Mouse (Mus musculus) hindbrain, embryonic 10.5 days (tissue): ENCODE measurements around the gene Hoxd9. TPM values are rescaled to one million over a fixed set of nuclear protein-coding genes. Genes with fewer than 3 reads are reported as not detected.

Experiments
- DNase-seq: peaks from one replicate; pipeline ENCODE4 v3.0.0-alpha.2; 2017; ENCODE audit warnings: low spot score
- H3K27ac ChIP-seq: fragments of 300-500 bp; sonication (generic); 2 replicates; pipeline ENCODE4 v1.5.1; 2016; ENCODE audit warnings: mild to moderate bottlenecking, moderate library complexity
- H3K27me3 ChIP-seq: fragments of 300-500 bp; sonication (generic); 2 replicates; pipeline ENCODE4 v1.6.1; 2016; ENCODE audit warnings: mild to moderate bottlenecking; ENCODE audit not compliant: poor library complexity, insufficient read depth, severe bottlenecking
- H3K36me3 ChIP-seq: fragments of 300-500 bp; sonication (generic); 2 replicates; pipeline ENCODE4 v1.6.1; 2016; ENCODE audit warnings: mild to moderate bottlenecking, moderate library complexity
- H3K4me1 ChIP-seq: fragments of 300-500 bp; sonication (generic); replicated peaks from 2 replicates; pipeline ENCODE4 v1.6.1; 2016; ENCODE audit warnings: mild to moderate bottlenecking
- H3K4me3 ChIP-seq: fragments of 300-500 bp; sonication (generic); 2 replicates; pipeline ENCODE4 v1.5.1; 2016; ENCODE audit warnings: mild to moderate bottlenecking, moderate library complexity
- H3K9me3 ChIP-seq: fragments of 300-500 bp; sonication (generic); 2 replicates; pipeline ENCODE4 v1.6.1; 2016; ENCODE audit warnings: mild to moderate bottlenecking, moderate library complexity
- WGBS: fragments of 180-500 bp; shearing (Covaris S2); methylation state at CpG from one replicate; pipeline ENCODE4 v1.1.7; 2016; 5-methylcytosine and 5-hydroxymethylcytosine counted together
- polyA plus RNA-seq: library from polyadenylated mRNA; unstranded; fragments of >200 nt; fragmentation: Nextera tagmentation; extraction: Ambion mirVana; gene quantifications from 2 replicates; pipeline ENCODE4 v1.2.1, GENCODE M21; 2016

The Hoxd9 gene
- polyA plus RNA-seq, 1 experiment from 2014 or later: not detected

DNA sequence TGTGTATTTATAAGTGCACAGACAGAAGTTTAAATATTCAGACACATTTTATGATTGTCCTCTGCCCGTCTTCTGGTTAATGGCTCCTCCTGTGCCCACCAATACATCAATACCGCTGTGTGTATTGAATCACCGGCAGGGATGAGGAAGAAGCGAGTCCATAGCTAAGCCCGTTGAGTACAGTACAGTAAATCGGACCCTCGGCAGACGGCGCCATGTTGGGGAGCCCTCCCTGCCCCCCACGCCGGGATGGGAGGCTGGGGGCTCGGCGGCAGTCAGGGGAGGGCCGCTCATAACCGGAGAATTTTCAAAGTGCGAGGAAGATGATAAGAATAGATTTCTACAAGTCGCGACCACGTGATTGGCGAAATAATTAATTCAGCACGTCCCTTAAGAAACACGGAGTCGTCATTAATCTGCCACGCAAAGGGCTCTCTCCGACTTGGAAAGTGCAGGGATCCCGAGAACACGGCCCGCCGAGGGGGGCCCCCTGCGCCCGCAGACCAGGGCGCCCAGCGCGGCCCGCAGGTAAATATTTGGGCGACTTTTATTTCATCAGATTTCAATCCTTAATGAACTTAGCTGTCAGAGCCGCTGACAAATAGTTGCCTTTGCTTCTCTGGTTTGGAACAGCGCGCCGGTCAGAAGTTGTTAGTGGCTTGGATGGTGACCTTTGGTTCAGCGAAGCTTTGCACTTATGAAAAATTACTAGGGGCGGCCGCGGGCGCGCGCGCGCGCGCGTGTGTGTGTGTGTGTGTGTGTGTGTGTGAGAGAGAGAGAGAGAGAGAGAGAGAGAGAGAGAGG, 35.2 kb downstream of the Hoxd9 start:
- WGBS: under 1% methylated on average over 52 of the region's 52 CpGs
- peak overlapping the region; percentile 76 for H3K27ac ChIP-seq
- peaks cover 100% of the 10 kb centered on the region for H3K27me3 ChIP-seq
- peaks cover 20% of the 10 kb centered on the region for H3K4me1 ChIP-seq
- peak; percentile 62 for DNase-seq
- peak overlapping the region; percentile 45 for H3K4me3 ChIP-seq
- H3K36me3 ChIP-seq: no peaks in the 10 kb centered on the region
- H3K9me3 ChIP-seq: no peaks in the 10 kb centered on the region

DNA sequence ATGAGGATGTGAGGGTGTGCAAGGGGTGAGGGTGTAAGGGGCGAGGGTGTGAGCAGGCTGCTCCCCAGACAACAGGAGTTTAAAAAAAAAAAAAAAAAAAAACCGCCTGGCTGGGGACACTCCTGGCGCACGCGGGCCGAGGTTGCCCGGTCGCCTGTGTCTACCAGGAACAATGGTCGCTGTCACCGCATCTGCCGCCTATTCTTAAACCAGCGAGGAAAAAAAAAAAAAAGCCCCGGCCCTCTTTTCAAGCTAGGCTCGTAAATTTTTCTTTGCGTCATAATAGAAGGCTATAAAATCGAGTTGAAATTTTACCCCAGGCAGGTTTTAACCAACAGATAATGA, 35.8 kb downstream of the Hoxd9 start:
- Histone ChIP-seq H3K27me3 (peaks cover 100% of the 10 kb centered on the region), H3K4me3 (peak overlapping the region; percentile 45), H3K27ac (peak overlapping the region; percentile 84), H3K36me3 (no peaks in the 10 kb centered on the region), H3K9me3 (no peaks in the 10 kb centered on the region), H3K4me1 (peaks cover 17% of the 10 kb centered on the region)
- WGBS: under 1% methylated on average over 16 of the region's 16 CpGs
- DNase-seq: no peak

DNA sequence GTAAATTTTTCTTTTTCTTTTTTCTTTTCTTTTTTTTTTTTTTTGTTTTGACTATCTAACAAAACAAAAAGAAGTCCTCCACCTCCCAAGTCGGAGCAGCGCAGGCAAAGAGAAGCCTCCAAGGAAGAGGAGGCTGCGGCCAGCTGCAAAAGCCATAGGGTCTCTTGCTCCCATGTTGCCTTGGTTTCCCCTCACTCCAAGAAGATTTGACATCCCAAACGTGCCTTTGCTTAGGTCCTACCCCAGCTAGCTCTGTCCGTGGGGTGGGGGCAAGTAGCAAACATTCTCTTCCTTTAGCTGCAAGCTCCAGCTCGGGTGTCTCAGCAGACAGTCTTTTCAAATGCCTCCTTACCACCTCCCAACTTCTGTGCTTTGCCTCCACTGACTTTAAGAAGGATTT, 36.2 kb downstream of the Hoxd9 start:
- peaks cover 100% of the 10 kb centered on the region for H3K27me3 ChIP-seq
- peaks cover 17% of the 10 kb centered on the region for H3K4me1 ChIP-seq
- under 1% methylated on average over 6 of the region's 6 CpGs for WGBS
- H3K4me3 ChIP-seq: peak overlapping the region; percentile 45
- H3K9me3 ChIP-seq: no peaks in the 10 kb centered on the region
- DNase-seq: peak; percentile 55
- no peaks in the 10 kb centered on the region for H3K36me3 ChIP-seq
- peak overlapping the region; percentile 84 for H3K27ac ChIP-seq

DNA sequence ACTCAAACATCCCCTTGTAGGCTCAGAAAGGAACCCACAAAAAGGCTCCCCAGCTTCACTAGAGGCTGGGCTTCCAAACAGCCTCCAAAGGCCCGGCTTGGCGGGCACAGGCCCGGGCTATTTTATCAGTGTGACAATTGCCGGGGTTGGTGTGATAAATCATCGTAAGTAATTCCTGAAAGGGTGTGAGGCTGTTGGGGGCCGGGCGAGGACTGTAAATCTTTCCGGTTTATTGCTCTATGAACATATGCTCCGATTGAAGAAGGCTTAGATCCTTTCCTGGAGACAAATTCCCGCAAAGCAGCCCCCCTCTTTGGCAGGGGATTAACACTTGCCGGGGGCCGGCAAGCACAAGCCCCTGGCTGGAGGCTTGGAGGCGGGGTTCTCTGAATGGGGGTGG, 36.9 kb downstream of the Hoxd9 start:
- no peaks in the 10 kb centered on the region for H3K9me3 ChIP-seq
- peaks cover 17% of the 10 kb centered on the region for H3K4me1 ChIP-seq
- peak overlapping the region; percentile 45 for H3K4me3 ChIP-seq
- peak; percentile 51 for DNase-seq
- H3K36me3 ChIP-seq: no peaks in the 10 kb centered on the region
- peak overlapping the region; percentile 84 for H3K27ac ChIP-seq
- peaks cover 100% of the 10 kb centered on the region for H3K27me3 ChIP-seq
- under 1% methylated on average over 13 of the region's 13 CpGs for WGBS

DNA sequence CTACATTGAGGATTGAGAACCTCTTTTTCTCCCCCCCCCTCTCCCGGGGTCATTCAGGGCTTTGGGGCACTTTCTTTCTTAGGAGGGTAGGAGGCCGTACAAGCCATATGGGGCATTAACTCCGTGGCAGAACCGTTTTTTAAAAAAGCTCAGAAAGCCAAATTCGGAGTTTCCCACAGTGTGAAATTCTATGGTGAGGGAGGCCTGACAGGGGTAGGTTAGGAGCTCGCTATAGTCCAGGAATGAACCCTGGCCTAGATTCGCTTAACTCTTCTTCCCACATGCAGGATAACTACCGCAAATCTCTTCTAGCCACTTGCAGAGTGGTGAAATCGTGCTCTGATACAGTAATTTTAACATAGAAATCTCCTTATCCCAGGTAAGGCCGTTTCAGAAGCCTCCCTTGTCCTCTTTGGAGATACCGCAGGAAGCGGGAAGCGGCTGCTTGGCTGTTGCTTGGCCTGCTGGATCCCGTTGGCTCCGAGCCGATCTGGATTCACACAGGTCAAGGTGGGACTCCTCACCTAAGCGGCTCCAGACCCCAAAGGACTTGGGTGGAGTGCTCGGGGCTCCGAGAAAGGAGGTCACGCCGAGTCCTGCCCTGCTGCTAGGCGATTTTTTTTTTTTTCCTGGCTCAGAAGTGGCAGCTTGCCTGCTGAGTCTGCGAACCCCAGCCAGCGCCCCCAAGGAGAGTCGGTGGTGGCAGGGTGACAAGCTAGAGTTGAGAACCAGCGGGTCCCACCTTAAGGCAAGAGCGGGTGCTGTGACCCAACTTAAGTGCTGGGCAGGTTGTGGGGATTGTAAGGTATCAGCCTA, 37.7 kb downstream of the Hoxd9 start:
- peak; percentile 62 for DNase-seq
- Histone ChIP-seq H3K36me3 (no peaks in the 10 kb centered on the region), H3K9me3 (no peaks in the 10 kb centered on the region), H3K27me3 (peaks cover 100% of the 10 kb centered on the region), H3K27ac (peak overlapping the region; percentile 84), H3K4me1 (peaks cover 18% of the 10 kb centered on the region), H3K4me3 (peak overlapping the region; percentile 45)
- WGBS: under 1% methylated on average over 27 of the region's 27 CpGs

DNA sequence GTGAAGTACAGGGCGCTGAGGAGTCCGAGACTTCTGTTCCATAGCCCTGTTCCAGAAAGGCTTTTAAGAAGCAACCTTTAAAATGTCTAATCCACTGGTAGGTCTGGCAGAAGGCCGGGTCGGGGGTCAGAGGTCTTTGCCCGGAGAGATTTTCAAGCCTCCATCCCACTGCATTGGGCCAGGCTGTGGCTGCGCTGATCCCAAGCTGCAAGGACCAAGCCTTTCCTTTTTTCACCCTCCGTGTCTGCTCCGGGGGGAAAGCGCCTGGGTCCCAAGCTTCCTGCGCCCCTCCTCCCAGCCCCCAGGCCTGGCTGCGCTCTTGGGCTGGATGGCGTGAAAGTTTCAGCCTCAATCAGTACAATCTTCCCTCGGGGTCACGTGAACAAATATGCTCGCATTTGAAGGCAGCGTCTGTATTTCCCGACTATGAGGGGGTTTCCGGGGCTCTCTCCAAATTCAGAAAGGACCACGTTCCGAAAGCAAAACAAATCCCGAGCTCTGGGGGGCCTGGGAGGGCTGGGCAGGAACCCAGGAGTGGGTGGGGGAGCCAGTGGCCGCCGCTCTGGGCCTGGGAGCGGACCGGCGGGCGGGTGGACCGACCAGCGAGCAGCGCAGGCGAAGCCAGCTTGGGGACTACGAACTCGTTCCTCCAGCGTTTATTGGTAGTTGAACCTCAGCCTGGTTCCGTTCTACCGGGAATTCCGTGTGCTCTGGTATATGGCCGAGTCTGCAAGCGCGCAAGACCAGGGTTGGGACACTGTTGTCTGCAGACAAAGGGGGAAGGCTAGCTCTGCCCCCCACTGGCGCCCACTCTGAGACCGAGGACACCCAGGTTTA, 38.5 kb downstream of the Hoxd9 start:
- Histone ChIP-seq H3K27ac (peak overlapping the region; percentile 84), H3K4me3 (peak overlapping the region; percentile 45), H3K4me1 (peaks cover 20% of the 10 kb centered on the region), H3K27me3 (peaks cover 100% of the 10 kb centered on the region), H3K9me3 (no peaks in the 10 kb centered on the region), H3K36me3 (no peaks in the 10 kb centered on the region)
- under 1% methylated on average over 42 of the region's 42 CpGs for WGBS
- DNase-seq: peak; percentile 69

DNA sequence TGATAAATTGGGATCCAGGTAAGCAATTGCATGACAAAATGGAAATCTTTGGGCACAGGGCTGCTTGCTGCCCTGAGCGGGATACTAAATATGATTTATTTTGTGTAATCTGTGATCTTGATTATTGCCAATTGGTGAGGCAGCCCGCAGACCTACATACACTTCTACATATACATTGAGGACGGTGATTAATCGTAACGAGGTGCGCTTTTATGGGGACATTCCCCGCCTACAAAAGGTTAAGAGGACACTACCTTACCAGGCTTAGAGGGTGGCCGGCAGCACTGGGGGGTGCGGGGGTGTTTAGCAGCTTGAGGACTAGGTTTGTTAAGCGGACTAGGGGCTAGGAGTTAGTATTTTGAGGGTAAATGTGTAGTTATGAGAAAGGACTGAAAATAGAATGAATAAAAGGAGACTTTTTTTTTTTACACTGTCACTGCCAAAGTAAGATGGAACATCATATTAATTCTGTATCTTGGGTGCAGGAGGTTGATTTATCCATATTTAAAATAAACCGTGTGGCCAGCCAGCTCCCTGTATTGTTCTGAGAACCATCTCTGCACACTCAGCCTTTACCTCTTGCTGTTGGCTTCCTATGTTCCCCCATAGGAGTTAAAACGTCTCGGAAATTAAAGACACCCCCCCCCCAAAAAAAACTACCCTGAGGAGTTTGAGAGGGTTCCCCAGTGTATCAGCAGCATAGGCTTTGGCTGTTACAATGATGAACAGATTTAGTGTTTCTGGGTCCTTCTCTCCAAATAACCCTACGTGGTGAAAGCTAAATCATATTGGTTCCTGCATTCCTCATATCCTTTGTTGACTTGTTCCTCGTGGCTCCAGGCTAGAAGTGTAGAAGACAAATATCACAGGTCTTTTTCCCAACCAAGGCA, 39.4 kb downstream of the Hoxd9 start:
- H3K4me3 ChIP-seq: peak overlapping the region; percentile 45
- H3K9me3 ChIP-seq: no peaks in the 10 kb centered on the region
- H3K27ac ChIP-seq: peak overlapping the region; percentile 84
- DNase-seq: peak; percentile 29
- 2% methylated on average over 15 of the region's 15 CpGs for WGBS
- H3K4me1 ChIP-seq: peaks cover 16% of the 10 kb centered on the region
- peaks cover 100% of the 10 kb centered on the region for H3K27me3 ChIP-seq
- no peaks in the 10 kb centered on the region for H3K36me3 ChIP-seq

DNA sequence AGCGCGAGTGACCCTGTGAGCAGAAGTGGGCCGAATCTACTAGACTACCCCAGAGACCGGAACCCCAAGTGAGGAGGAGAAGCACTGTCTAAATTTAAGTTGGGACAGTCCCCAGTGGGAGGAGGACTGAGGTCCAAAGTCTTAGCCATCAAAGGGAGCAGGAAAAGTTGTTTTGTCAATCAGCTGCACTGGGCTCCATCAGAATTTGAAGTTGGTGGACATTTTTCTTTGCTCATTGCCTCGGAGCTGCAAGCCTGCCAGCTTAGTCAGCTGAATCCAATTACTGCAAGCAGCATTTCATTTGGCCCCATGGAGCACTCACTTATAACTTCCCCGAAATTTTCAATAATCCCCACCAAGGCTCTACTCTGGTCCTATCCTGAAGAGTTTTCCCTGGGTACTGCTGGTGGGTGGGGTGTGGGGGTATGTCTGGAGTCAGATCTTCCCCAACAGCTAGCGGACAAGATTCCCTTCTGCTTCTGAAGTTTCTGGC, 40.1 kb downstream of the Hoxd9 start:
- DNase-seq: peak; percentile 53
- 2% methylated on average over 7 of the region's 7 CpGs for WGBS
- Histone ChIP-seq H3K4me1 (peaks cover 14% of the 10 kb centered on the region), H3K36me3 (no peaks in the 10 kb centered on the region), H3K4me3 (peak overlapping the region; percentile 45), H3K27me3 (peaks cover 100% of the 10 kb centered on the region), H3K9me3 (no peaks in the 10 kb centered on the region), H3K27ac (peak overlapping the region; percentile 84)

DNA sequence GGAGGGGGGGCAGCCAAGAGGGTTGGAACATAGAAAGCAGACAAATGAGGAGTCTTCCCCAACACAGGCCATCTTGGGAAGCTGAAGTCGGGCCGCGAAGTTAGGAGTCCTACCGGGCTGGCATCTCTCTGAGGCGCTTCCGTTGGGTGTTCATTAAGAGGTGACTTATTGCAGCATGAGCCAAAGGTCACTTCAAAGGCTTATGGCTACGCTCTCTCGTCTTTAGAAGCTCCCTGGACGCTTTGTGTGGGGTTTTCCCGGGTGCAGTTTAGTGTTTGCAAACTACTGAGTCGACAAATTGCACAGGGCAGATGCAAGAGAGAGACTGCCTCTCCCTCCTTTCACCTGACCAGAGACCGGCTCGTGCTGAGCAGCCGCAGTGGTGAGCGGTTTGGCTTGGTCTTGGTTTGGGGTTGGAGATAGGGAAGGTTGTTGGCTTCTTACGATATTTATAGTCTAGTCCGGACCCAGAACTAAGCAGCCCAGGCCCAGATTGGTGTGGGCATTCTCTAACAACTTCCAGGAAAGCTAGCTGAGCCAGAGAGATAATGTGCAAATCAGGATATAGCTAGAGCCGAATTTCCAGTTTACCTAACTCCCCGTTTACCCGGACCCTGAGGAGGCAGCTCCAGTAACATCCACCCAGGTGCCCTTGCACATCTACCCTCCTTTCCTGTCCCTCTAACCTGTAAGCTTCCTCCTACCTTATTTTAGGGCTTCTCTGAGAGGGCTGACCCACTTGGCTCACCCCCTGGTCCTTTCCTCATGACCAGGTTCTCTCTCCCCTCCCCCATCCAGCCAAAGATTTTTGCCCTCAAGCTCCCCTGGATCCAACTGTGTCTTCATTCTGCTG, 41.3 kb downstream of the Hoxd9 start:
- Histone ChIP-seq H3K4me1 (peaks cover 10% of the 10 kb centered on the region), H3K9me3 (no peaks in the 10 kb centered on the region), H3K4me3 (peak overlapping the region; percentile 45), H3K27me3 (peaks cover 100% of the 10 kb centered on the region), H3K27ac (peak overlapping the region; percentile 84), H3K36me3 (no peaks in the 10 kb centered on the region)
- DNase-seq: peak; percentile 37
- WGBS: under 1% methylated on average over 20 of the region's 20 CpGs

DNA sequence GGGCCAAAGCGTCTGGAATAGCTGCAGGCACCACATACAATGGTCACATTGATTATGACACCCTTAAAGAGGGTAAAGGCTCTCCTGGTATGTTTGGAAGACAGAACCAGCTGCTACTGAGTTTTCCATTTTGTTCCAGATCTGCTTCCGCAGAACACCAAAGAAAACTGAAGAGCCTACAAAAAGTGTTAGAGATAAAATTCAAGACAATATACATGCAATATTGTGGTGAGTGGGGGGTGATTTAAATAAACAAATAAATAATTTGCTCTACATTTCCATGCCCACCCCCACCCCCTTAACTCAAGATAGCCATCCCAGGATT, 41.9 kb downstream of the Hoxd9 start:
- no peak for DNase-seq
- H3K4me3 ChIP-seq: peak overlapping the region; percentile 45
- H3K4me1 ChIP-seq: peaks cover 10% of the 10 kb centered on the region
- H3K27ac ChIP-seq: peak overlapping the region; percentile 84
- no peaks in the 10 kb centered on the region for H3K9me3 ChIP-seq
- WGBS: 4% methylated on average over 2 of the region's 2 CpGs
- no peaks in the 10 kb centered on the region for H3K36me3 ChIP-seq
- H3K27me3 ChIP-seq: peaks cover 100% of the 10 kb centered on the region

DNA sequence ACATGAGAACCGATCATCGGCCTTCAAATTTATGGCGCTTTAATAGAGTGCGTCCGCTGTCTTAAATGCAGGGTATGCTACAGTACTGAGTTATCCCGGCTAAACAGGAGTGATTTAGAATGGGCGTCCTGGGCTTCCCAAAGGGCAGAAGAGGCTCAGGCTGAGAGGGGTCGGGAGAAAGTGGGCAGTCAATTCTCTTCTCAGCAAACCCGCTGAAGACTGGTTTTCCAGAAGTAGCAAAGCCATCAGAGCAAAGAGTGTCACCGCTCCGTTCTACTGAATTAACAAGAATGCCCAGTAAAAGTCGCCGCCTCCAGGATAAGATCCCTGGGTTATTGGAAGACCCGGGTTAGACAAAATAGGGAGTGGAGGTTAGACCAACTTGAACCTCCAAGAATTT, 42.3 kb downstream of the Hoxd9 start:
- peak overlapping the region; percentile 45 for H3K4me3 ChIP-seq
- peak overlapping the region; percentile 84 for H3K27ac ChIP-seq
- WGBS: 1% methylated on average over 14 of the region's 14 CpGs
- H3K27me3 ChIP-seq: peaks cover 100% of the 10 kb centered on the region
- peak; percentile 36 for DNase-seq
- no peaks in the 10 kb centered on the region for H3K36me3 ChIP-seq
- no peaks in the 10 kb centered on the region for H3K9me3 ChIP-seq
- H3K4me1 ChIP-seq: peaks cover 10% of the 10 kb centered on the region
